Mouse (Mus musculus) effector memory CD4-positive, alpha-beta T cell, adult 7 months (primary cell): ENCODE data around the gene Misp. TPM values are rescaled to one million over a fixed set of nuclear protein-coding genes. Genes with fewer than 3 reads are reported as not detected.

Experiments
- polyA plus RNA-seq: library from polyadenylated mRNA; unstranded; fragments of 100-300 nt; shearing (Covaris generic); gene quantifications from one replicate; pipeline ENCODE4 v1.2.1, GENCODE M21; 2017

Misp gene
- 0.44 TPM for polyA plus RNA-seq

DNA sequence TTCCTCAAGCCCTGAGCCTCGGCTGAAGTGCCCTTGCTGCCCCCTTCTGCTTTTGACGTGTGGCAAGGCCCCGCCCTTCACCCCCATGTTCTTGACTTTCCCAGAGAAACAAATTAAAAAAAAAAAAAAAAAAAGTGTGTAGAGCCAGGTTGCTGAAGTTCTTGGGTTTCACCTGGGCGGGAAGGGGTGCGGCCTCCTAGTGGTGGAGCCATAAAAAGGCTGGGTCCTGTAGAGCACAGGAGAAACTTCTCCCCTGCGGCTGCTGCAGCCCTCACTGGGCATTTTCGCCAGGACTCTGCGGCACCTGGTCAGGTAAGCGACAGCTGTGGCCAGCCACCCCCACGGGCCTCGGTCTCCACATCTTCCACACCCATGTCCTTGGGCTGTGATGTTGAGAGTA is at the start of gene Misp:
Gene Misp, plus strand, starts transcription at position 208 of the 400 bp plus-strand sequence.

DNA sequence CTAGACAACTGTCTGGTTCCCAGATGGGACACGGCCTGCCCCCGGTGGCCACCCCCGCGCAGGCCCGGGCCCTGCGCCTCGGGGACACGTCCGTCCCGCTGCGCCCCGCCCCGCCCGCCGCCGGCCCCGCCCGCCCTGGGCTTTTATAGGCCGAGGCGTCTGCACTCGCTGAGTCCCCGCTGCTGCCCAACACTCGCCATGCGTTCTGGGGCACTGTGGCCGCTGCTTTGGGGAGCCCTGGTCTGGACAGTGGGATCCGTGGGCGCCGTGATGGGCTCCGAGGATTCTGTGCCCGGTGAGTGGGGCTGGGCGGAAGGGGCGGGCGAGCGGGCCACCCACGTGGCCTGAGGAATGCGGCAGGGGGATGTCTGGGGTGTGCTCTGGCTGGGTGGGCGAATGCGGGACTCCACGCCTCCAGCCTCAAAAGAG is 43.7 kb upstream of the Misp start, which contains the start of gene Fstl3:
Gene Fstl3, plus strand, starts transcription at position 170 of the 429 bp plus-strand sequence.

DNA sequence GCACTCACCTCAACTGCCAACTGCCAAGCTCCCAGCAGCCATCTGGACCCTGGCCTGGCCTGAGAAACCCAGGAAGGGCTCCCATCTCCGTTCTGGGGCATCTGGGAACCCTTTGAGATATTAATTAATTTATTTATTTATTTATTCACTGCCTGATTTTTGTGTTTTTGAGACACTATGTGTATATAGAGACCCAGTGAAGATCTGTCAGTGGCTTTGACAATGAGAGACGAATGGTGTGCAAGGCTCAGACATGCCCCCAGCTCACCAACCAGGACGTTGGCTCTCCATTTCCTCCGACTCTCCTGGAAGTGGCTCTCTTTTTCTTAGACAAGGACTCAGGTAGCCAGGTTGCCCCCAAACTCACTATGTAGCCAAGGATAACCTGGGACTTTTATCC is 29.9 kb upstream of the Misp start, which contains the start of gene Prss57:
Gene Prss57, minus strand, starts transcription at position 101 of the 400 bp plus-strand sequence.

DNA sequence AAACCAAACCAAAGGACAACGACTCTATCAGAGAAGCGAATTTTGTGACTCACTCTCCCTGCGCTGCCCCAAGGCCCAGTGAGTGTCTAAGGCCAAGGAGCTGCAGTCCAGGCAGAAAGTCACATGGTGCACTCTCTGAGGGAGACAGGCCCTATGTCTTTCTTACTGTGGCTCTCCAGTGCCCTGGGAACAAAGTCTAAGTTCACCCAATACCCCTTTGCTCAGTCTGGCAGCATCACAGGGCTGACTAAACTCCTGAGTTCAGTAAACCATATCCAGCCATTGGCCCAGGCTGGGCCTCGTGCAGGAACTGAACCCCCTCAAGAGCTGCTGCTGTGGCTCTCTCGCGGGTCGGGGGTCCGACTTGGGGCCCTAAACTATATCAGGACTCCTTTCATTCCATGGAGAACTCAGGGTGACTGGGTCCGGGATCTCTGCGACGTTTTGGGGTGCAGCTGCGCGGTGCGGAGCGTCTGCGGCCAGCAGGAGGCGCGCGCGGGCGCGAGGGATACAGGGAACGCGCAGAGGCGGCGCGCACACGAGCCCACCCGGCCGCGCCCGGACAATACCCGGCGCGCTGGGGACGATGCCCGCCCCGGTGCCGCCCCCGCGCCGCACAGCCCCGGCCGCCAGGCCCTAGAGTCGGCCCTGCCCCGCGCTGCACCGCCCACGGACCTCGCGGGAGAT is 27.6 kb upstream of the Misp start, which contains the start of gene Palm:
Gene Palm, plus strand, starts transcription at position 522 of the 687 bp plus-strand sequence.

DNA sequence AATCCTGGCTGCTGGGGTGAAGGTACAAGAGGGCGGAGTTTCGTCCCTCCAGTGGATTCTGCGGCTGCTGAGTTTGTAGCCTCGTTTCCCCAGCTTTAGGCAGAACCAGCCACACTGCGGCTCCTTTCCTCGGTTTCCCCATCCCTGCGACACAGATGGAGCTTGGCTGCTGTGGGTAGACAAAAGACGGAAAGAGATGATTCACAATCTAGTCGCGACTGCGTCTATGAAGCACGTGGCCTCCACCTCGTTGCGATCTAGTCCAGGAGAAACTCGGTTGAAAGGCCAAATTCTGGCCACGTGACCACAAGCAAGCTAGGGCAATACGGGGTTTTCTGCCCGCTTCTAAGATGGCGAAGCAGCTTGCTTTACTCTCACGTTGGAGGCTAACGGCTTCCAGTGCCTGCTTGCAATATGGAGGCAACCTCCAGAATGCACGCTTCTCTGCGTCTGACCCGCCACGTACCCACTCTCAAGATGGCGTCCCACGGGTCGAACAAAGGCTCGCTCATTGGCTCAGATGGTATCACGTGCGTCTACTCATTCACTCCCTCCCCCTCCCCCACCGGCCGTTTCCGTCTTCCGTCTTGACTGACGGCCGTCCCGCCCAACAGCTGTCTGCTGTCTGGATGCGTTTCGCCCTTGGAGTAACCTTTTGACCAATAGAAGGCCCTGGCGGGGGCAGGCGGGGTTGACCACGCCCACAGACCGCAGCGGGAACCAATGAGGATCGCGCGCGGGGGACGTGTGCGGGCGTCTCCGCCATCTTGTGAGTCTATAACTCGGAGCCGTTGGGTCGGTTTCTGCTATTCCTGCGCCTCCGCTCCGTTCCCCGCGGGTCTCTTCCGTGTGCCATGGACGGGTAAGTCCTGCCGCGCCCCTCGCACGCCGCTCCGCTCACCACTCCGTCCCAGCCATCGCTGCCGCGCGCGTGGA is 33.3 kb downstream of the Misp start, which contains the start of gene Ptbp1:
Gene Ptbp1, plus strand, starts transcription at position 568 of the 936 bp plus-strand sequence.

DNA sequence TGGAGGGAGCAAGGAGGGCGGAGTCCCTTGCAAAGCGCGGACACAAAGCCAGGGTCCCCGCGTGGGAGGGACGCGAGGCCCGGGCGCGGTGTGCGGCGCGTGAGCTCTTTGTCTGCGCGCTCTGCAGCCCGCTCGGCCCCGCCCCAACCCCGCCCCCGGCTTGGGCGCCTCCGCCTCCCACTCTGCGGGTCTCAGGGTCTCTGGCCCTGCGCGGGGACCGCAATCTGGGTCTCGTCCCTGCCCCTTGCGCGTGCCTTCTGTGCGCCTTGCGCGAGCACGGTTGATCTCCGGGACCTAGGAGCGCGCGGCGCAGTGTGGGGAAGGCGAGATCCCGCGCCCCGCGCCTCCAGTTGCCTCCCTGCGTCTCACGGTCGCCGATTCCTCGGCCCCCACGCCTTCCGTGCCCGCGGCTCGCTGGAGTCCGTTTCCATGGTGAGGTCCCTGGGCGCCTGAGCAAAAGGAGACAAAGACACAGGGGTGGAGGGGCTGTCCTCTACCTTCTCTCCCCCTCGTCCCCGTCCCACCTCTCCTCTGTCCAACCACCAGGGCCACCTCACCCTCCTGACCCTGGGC is 53.6 kb downstream of the Misp start, which contains the start of the genes Prtn3 and Plppr3:
Gene Prtn3, plus strand, starts transcription at position 187 of the 573 bp plus-strand sequence.
Gene Plppr3, minus strand, starts transcription at position 345 of the 573 bp plus-strand sequence.

Other genes with a start within 250 kb of the Misp start
- gene Theg, start 233.7 kb upstream of the Misp start, polyA plus RNA-seq = 0.35 TPM
- not detected for gene C2cd4c, start 207.0 kb upstream of the Misp start, polyA plus RNA-seq
- gene Shc2, start 183.1 kb upstream of the Misp start, polyA plus RNA-seq = 0.17 TPM
- gene Odf3l2, start 175.3 kb upstream of the Misp start, polyA plus RNA-seq = not detected
- gene Madcam1, start 156.4 kb upstream of the Misp start, polyA plus RNA-seq = 0.54 TPM
- gene Tpgs1, start 151.6 kb upstream of the Misp start, polyA plus RNA-seq = 26.2 TPM
- 78.4 TPM for gene Cdc34, start 138.8 kb upstream of the Misp start, polyA plus RNA-seq
- gene Gzmm, start 132.0 kb upstream of the Misp start, polyA plus RNA-seq = 8.2 TPM
- 207 TPM for gene Bsg, start 116.5 kb upstream of the Misp start, polyA plus RNA-seq
- not detected for gene Hcn2, start 104.4 kb upstream of the Misp start, polyA plus RNA-seq
- 31.9 TPM for gene Polrmt, start 74.4 kb upstream of the Misp start, polyA plus RNA-seq
- not detected for gene Fgf22, start 65.9 kb upstream of the Misp start, polyA plus RNA-seq
- 41.8 TPM for gene Rnf126, start 54.0 kb upstream of the Misp start, polyA plus RNA-seq
- not detected for gene Fstl3, start 43.7 kb upstream of the Misp start, polyA plus RNA-seq
- 0.17 TPM for gene Prss57, start 30.0 kb upstream of the Misp start, polyA plus RNA-seq
- gene Palm, start 27.4 kb upstream of the Misp start, polyA plus RNA-seq = 4.5 TPM
- 478 TPM for gene Ptbp1, start 33.4 kb downstream of the Misp start, polyA plus RNA-seq
- gene Prtn3, start 53.5 kb downstream of the Misp start, polyA plus RNA-seq = not detected
- 6.8 TPM for gene Plppr3, start 53.6 kb downstream of the Misp start, polyA plus RNA-seq
- not detected for gene Elane, start 65.3 kb downstream of the Misp start, polyA plus RNA-seq
- not detected for gene Cfd, start 69.9 kb downstream of the Misp start, polyA plus RNA-seq
- 27.3 TPM for gene Med16, start 87.9 kb downstream of the Misp start, polyA plus RNA-seq
- 19.6 TPM for gene Gm26602, start 89.9 kb downstream of the Misp start, polyA plus RNA-seq
- 0.26 TPM for gene Kiss1r, start 96.0 kb downstream of the Misp start, polyA plus RNA-seq
- 117 TPM for gene R3hdm4, start 100.2 kb downstream of the Misp start, polyA plus RNA-seq
- 9.7 TPM for gene Arid3a, start 106.1 kb downstream of the Misp start, polyA plus RNA-seq
- gene Wdr18, start 139.2 kb downstream of the Misp start, polyA plus RNA-seq = 74.2 TPM
- 0.49 TPM for gene Grin3b, start 149.7 kb downstream of the Misp start, polyA plus RNA-seq
- gene Tmem259, start 163.3 kb downstream of the Misp start, polyA plus RNA-seq = 26.7 TPM
- 580 TPM for gene Cnn2, start 167.6 kb downstream of the Misp start, polyA plus RNA-seq
- 42.6 TPM for gene Abca7, start 175.5 kb downstream of the Misp start, polyA plus RNA-seq
- gene Arhgap45, start 195.7 kb downstream of the Misp start, polyA plus RNA-seq = 732 TPM
- 104 TPM for gene Polr2e, start 218.8 kb downstream of the Misp start, polyA plus RNA-seq
- gene Gpx4, start 226.2 kb downstream of the Misp start, polyA plus RNA-seq = 296 TPM